Mouse (Mus musculus) embryonic facial prominence, embryonic 14.5 days (tissue): ENCODE measurements around the gene Sfxn3. TPM values are rescaled to one million over a fixed set of nuclear protein-coding genes. Genes with fewer than 3 reads are reported as not detected.
A peak's percentile ranks its signal among the peaks of the same experiment; 100 is the strongest.

Source experiments
- ATAC-seq: fragments of 200-750 bp; cut with Nextera tagmentation; 2 replicates; pipeline ENCODE4 v1.8.0; 2017; ENCODE audit warnings: low read depth, moderate number of reproducible peaks, moderate TSS enrichment
- DNase-seq: peaks from one replicate; pipeline ENCODE4 v3.0.0-alpha.2; 2015; ENCODE audit warnings: low spot score
- H3K27ac ChIP-seq: fragments of 300-500 bp; sonication (generic); replicated peaks from 2 replicates; pipeline ENCODE4 v1.5.1; 2014; ENCODE audit warnings: low read depth, mild to moderate bottlenecking, low read length, moderate library complexity
- H3K27me3 ChIP-seq: fragments of 300-500 bp; sonication (generic); replicated peaks from 2 replicates; pipeline ENCODE4 v1.6.1; 2014; ENCODE audit warnings: low read length; ENCODE audit not compliant: control insufficient read depth, insufficient read depth
- H3K36me3 ChIP-seq: fragments of 300-500 bp; sonication (generic); 2 replicates; pipeline ENCODE4 v1.6.1; 2014; ENCODE audit warnings: low read length, mixed read lengths; ENCODE audit not compliant: control insufficient read depth, insufficient read depth
- H3K4me1 ChIP-seq: fragments of 300-500 bp; sonication (generic); 2 replicates; pipeline ENCODE4 v1.6.1; 2014; ENCODE audit warnings: antibody characterized with exemption, low read length; ENCODE audit not compliant: control insufficient read depth, insufficient read depth
- H3K4me2 ChIP-seq: fragments of 300-500 bp; sonication (generic); 2 replicates; pipeline ENCODE4 v1.6.1; 2014; ENCODE audit warnings: low read depth, mild to moderate bottlenecking, low read length, moderate library complexity, mixed read lengths
- H3K4me3 ChIP-seq: fragments of 300-500 bp; sonication (generic); 2 replicates; pipeline ENCODE4 v1.5.1; 2014; ENCODE audit warnings: low read depth, mild to moderate bottlenecking, low read length
- H3K9ac ChIP-seq: fragments of 300-500 bp; sonication (generic); 2 replicates; pipeline ENCODE4 v1.6.1; 2014; ENCODE audit warnings: low read depth, mild to moderate bottlenecking, low read length, moderate library complexity, mixed read lengths
- H3K9me3 ChIP-seq: fragments of 300-500 bp; sonication (generic); 2 replicates; pipeline ENCODE4 v1.6.1; 2016; ENCODE audit warnings: low read length; ENCODE audit not compliant: control insufficient read depth
- WGBS: fragments of 180-500 bp; shearing (Covaris S2); extraction: QIAGEN DNeasy Blood & Tissue Kit; methylation state at CpG from one replicate; pipeline ENCODE4 v1.1.7; 2014; 5-methylcytosine and 5-hydroxymethylcytosine counted together
- polyA plus RNA-seq: library from polyadenylated mRNA; unstranded; fragments of >200 nt; fragmentation: Nextera tagmentation; extraction: Ambion mirVana; gene quantifications from 2 replicates; pipeline ENCODE4 v1.2.1, GENCODE M21; 2014

Gene Sfxn3
- polyA plus RNA-seq, 1 experiment from 2014 or later = 31.1 TPM

GRCm38 (mm10) chr19:45025937-45026568 lies 21.2 kb upstream of the Sfxn3 start:
- ATAC-seq (no peak), DNase-seq (no peak)
- Histone ChIP-seq H3K9ac (no peak overlapping the region), H3K4me2 (no peak overlapping the region), H3K4me1 (peaks cover 4% of the 10 kb centered on the region; the same call in 1 of the 2 replicates), H3K36me3 (peaks cover 74% of the 10 kb centered on the region), H3K9me3 (no peaks in the 10 kb centered on the region), H3K27me3 (no peaks in the 10 kb centered on the region), H3K27ac (no peak overlapping the region), H3K4me3 (no peak overlapping the region)
- 79% methylated on average over 27 of the region's 37 CpGs for WGBS

GRCm38 (mm10) chr19:45026958-45027670 lies 20.2 kb upstream of the Sfxn3 start:
- H3K27me3 ChIP-seq = no peaks in the 10 kb centered on the region
- 0 out of 2 replicates have a peak, but pooled peaks cover 2% of the 10 kb centered on the region for H3K4me1 ChIP-seq
- no peak overlapping the region for H3K27ac ChIP-seq
- peaks cover 65% of the 10 kb centered on the region for H3K36me3 ChIP-seq
- no peak overlapping the region for H3K4me3 ChIP-seq
- WGBS = 71% methylated on average over 6 of the region's 6 CpGs
- DNase-seq (no peak), ATAC-seq (no peak)
- no peak overlapping the region for H3K9ac ChIP-seq
- no peaks in the 10 kb centered on the region for H3K9me3 ChIP-seq
- no peak overlapping the region for H3K4me2 ChIP-seq

- ATAC-seq = no peak
- Histone ChIP-seq H3K4me3 (no peak overlapping the region), H3K27me3 (no peaks in the 10 kb centered on the region), H3K4me2 (no peak overlapping the region), H3K27ac (no peak overlapping the region), H3K9me3 (no peaks in the 10 kb centered on the region), H3K4me1 (0 out of 2 replicates have a peak, but pooled peaks cover 2% of the 10 kb centered on the region), H3K9ac (no peak overlapping the region), H3K36me3 (peaks cover 57% of the 10 kb centered on the region)
- no peak for DNase-seq
- WGBS = 87% methylated on average over 5 of the region's 6 CpGs
Observed at GRCm38 (mm10) chr19:45027848-45028247, 19.5 kb upstream of the Sfxn3 start.

- ATAC-seq = no peak
- H3K9me3 ChIP-seq = no peaks in the 10 kb centered on the region
- H3K27me3 ChIP-seq = no peaks in the 10 kb centered on the region
- no peak for DNase-seq
- peaks cover 50% of the 10 kb centered on the region for H3K36me3 ChIP-seq
- 0 out of 2 replicates have a peak, but pooled peaks cover 2% of the 10 kb centered on the region for H3K4me1 ChIP-seq
- no peak overlapping the region for H3K4me3 ChIP-seq
- H3K9ac ChIP-seq = no peak overlapping the region
- H3K27ac ChIP-seq = no peak overlapping the region
- 62% methylated on average over 19 of the region's 19 CpGs for WGBS
- no peak overlapping the region for H3K4me2 ChIP-seq
Observed at GRCm38 (mm10) chr19:45028746-45029145, 18.6 kb upstream of the Sfxn3 start.

- H3K27me3 ChIP-seq = no peaks in the 10 kb centered on the region
- WGBS = 48% methylated on average over 9 of the region's 9 CpGs
Observed at GRCm38 (mm10) chr19:45029571-45029970, 17.7 kb upstream of the Sfxn3 start.

GRCm38 (mm10) chr19:45030111-45030510 lies 17.2 kb upstream of the Sfxn3 start:
- H3K4me2 ChIP-seq = no peak overlapping the region
- 41% methylated on average over 8 of the region's 8 CpGs for WGBS

More at GRCm38 (mm10) chr19:45029571-45029970, 17.7 kb upstream of the Sfxn3 start:
- Histone ChIP-seq H3K4me2 (no peak overlapping the region), H3K4me3 (no peak overlapping the region), H3K36me3 (peaks cover 43% of the 10 kb centered on the region), H3K27ac (no peak overlapping the region), H3K4me1 (0 out of 2 replicates have a peak, but pooled peaks cover 2% of the 10 kb centered on the region), H3K9ac (no peak overlapping the region), H3K9me3 (no peaks in the 10 kb centered on the region)
- DNase-seq (no peak), ATAC-seq (no peak)

GRCm38 (mm10) chr19:45030746-45031693 lies 16.3 kb upstream of the Sfxn3 start:
- no peak for ATAC-seq

More at GRCm38 (mm10) chr19:45030111-45030510, 17.2 kb upstream of the Sfxn3 start:
- Histone ChIP-seq H3K4me3 (no peak overlapping the region), H3K27ac (no peak overlapping the region), H3K9me3 (no peaks in the 10 kb centered on the region), H3K27me3 (no peaks in the 10 kb centered on the region), H3K4me1 (0 out of 2 replicates have a peak, but pooled peaks cover 2% of the 10 kb centered on the region), H3K36me3 (peaks cover 38% of the 10 kb centered on the region), H3K9ac (no peak overlapping the region)
- DNase-seq = no peak
- ATAC-seq = no peak; the same call in 1 of the 2 replicates

GRCm38 (mm10) chr19:45031780-45032179 lies 15.5 kb upstream of the Sfxn3 start:
- H3K9me3 ChIP-seq = no peaks in the 10 kb centered on the region
- peaks cover 21% of the 10 kb centered on the region for H3K36me3 ChIP-seq
- 0 out of 2 replicates have a peak, but pooled peaks cover 2% of the 10 kb centered on the region for H3K4me1 ChIP-seq
- no peaks in the 10 kb centered on the region for H3K27me3 ChIP-seq
- no peak overlapping the region for H3K4me3 ChIP-seq
- no peak overlapping the region for H3K9ac ChIP-seq
- H3K4me2 ChIP-seq = no peak overlapping the region
- peak; percentile 89 for DNase-seq
- H3K27ac ChIP-seq = no peak overlapping the region
- 10% methylated on average over 4 of the region's 4 CpGs for WGBS
- peak; percentile 58 for ATAC-seq

More at GRCm38 (mm10) chr19:45030746-45031693, 16.3 kb upstream of the Sfxn3 start:
- Histone ChIP-seq H3K4me1 (0 out of 2 replicates have a peak, but pooled peaks cover 2% of the 10 kb centered on the region), H3K4me2 (peak overlapping the region; percentile 45), H3K27ac (no peak overlapping the region), H3K4me3 (no peak overlapping the region), H3K36me3 (peaks cover 28% of the 10 kb centered on the region), H3K27me3 (no peaks in the 10 kb centered on the region), H3K9ac (no peak overlapping the region), H3K9me3 (no peaks in the 10 kb centered on the region)
- peak; percentile 94 for DNase-seq
- 40% methylated on average over 20 of the region's 20 CpGs for WGBS
